Mouse (Mus musculus) layer of hippocampus, adult 9-10 months (tissue): Measurements from ENCODE around the gene Zfp341.

Experiments used
- DNase-seq: peaks from one replicate; pipeline ENCODE4 v3.0.0; 2022; ENCODE audit warnings: low spot score

The Zfp341 gene

GRCm38 (mm10) chr2:154676653-154677609 lies 63.8 kb downstream of the Zfp341 start:
- no peak for DNase-seq

- DNase-seq: peak; percentile 37
These were observed 64.6 kb downstream of the Zfp341 start for GRCm38 (mm10) chr2:154677651-154678139.

- no peak for DNase-seq
These were observed 65.9 kb downstream of the Zfp341 start for GRCm38 (mm10) chr2:154678995-154679394.

GRCm38 (mm10) chr2:154680337-154680736 lies 67.2 kb downstream of the Zfp341 start:
- no peak for DNase-seq

GRCm38 (mm10) chr2:154680941-154681340 lies 67.8 kb downstream of the Zfp341 start:
- no peak for DNase-seq

- no peak for DNase-seq
These were observed 69.6 kb downstream of the Zfp341 start for GRCm38 (mm10) chr2:154682712-154683111.

GRCm38 (mm10) chr2:154684901-154685470 lies 71.9 kb downstream of the Zfp341 start:
- DNase-seq: no peak

GRCm38 (mm10) chr2:154685772-154686171 lies 72.7 kb downstream of the Zfp341 start:
- DNase-seq: no peak

- DNase-seq: no peak
These were observed 73.7 kb downstream of the Zfp341 start for GRCm38 (mm10) chr2:154686819-154687218.

GRCm38 (mm10) chr2:154689391-154689790 lies 76.3 kb downstream of the Zfp341 start:
- DNase-seq: no peak

GRCm38 (mm10) chr2:154690959-154691358 lies 77.9 kb downstream of the Zfp341 start:
- DNase-seq: no peak

- DNase-seq: no peak
These were observed 80.3 kb downstream of the Zfp341 start for GRCm38 (mm10) chr2:154693186-154693940.

- DNase-seq: no peak
These were observed 80.8 kb downstream of the Zfp341 start for GRCm38 (mm10) chr2:154693941-154694256.

- no peak for DNase-seq
These were observed 82.6 kb downstream of the Zfp341 start for GRCm38 (mm10) chr2:154695690-154696089.
